Mouse (Mus musculus): ENCODE measurements around the gene Pde9a. TPM values are rescaled to one million over a fixed set of nuclear protein-coding genes. Genes with fewer than 3 reads are reported as not detected.

Gene Pde9a
- polyA plus RNA-seq, 2 experiments from 2014 or later: 1.4 TPM; not detected in 1

GRCm38 (mm10) chr17:31389432-31390050, 3.5 kb downstream of the Pde9a start:
- no peak for ATAC-seq

DNA sequence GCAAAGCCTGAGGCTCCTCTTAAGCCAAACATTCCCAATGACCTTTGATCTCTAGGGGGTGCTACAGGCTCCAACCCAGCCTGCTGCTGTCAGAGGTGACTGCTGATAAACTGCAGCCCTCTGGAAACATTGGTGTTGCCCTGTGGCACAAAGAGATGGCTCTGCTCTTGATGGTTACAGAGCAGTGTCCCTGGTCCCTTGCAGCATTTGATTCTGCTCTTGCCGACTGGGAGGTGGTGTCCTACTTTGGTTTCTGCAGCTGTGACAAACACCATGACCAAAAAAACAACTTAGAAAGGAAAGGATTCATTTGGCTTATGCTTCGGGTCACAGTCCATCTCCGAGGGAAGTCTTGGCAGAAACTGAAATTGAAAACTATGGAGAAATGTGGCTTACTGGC, 5.5 kb downstream of the Pde9a start:
- ATAC-seq: no peak

DNA sequence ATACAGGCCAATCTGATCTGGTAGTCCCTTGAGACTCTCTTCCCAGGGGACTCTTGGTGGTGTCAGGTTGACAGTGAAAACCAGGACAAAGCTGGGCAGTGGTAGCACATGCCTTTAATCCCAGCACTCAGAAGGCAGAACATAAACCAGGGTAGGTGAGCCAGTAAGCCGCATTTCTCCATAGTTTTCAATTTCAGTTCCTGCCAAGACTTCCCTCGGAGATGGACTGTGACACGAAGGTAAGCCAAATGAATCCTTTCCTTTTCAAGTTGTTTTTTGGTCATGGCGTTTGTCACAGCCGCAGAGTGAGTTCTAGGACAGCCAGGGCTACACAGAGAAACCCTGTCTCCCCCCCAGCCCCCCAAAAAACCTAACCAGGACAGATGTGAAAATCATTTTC, 6.0 kb downstream of the Pde9a start:
- no peak for ATAC-seq

DNA sequence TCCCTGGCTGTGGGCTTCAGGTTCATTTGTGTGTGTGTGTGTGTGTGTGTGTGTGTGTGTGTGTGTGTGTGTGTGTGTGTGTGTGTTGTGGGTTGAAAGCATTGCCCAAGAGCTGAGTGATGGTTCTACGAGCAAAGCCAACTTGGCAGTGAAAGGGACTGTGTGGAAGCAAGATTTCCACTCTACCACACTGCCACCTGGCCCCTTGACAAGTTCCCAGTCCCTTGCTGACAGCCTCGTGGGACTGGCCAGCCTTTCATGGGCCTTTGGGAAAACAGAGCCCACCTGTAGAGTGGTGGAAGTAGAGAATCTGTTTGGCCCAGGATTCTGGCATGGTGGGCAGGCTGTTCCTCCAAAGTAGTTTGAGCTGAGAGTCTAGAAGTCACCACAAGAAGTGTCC, 7.8 kb downstream of the Pde9a start:
- no peak for ATAC-seq

DNA sequence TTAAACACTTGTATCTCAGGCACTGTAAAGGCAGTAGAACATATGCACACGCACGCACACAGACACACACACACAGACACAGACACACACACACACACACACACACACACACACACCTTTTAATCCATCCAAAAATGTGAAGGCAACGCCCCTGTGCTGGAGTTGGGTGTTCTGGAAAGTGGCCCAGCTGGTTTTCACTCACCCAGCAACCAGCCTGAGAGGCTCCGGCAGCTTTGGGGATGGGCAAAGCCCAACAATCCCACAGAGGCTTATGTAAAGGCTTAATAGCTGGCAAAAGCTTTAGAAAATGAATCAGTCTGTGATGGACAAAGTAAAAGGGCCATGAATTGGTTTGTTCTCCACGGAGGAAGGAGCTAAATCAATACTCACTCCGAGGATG, 14.3 kb downstream of the Pde9a start:
- no peak for ATAC-seq

DNA sequence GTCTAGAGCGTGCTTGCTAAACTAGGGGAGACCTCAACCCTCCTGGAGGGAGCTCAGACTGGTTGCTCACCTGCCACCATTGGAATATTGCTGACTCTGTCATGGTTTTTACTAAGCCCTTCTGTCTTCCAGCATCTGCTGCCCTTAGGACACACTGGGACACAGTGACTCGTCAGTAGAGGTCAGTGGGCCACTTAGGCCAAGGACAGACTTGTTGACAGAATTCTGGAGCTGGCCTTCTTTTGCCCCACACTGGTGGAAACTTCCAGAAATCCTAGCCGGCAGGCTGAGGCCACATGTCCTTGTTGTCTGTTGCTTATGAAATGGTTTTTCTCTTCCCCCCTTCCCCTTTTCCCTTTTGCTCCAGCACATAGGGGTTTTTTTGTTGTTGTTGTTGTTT, 15.2 kb downstream of the Pde9a start:
- ATAC-seq: no peak

DNA sequence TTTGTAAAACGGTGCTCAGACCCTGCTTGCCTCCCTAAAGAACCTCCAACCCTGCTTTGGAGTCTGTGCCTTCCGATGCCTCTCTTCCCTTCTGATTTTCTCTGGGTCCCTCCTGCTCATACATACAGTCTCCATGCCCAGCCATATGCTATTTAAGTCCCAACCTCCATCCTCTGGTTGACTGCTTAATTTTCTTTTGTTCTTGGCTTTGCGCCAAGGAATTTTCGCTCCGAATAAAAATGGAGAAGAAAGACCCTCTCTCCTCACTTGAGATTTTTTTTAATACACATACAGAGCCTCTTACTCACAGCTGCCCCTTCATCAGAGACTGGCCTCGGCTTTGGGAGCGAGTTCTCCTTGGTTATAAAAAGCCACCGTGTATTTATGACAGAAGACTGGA, 16.7 kb downstream of the Pde9a start:
- no peak for ATAC-seq

DNA sequence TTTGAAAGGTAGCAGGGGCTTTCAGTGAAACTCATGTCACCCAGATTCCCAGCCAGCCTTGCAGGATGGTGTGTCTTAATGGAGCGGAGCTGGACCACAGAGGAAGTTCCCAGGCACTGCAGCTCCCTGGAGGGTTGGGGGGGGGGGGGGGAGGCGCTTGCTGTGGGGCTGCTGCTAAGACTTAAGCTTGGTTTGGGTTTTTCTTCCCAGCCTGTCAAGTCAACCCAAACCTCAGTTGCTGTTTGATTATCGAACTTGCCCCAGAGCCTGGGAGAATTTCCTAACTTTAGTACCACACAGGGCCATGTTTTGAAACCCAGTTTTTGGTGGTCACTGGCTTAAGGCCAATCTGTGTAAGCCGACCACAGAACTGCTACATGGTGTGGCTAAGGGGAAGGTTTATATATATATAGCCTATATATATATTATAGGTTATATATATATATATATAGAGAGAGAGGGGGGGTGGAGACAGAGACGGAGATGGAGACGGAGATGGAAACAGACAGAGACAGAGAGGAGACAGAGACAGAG, 19.8 kb downstream of the Pde9a start:
- ATAC-seq: no peak

- ATAC-seq: no peak
Observed at GRCm38 (mm10) chr17:31409741-31410350, 23.8 kb downstream of the Pde9a start.

DNA sequence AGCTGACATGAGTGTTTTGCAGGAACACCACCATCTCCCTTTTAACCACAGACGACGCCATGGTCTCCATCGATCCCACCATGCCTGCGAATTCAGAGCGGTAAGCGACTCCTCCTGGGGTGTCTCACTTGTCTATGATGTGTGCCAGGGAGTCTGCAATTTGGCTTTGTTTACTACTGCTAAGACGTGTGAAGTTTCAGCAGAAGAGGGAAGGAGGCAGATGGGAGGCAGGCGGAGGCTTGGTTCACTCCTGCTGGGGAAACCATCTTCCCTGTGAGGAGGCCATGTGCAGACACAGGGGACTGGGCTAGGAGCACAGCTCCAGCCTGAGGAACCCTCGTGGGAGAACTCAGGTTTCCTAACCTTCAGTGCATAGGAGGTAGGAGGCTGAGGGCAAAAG, 29.2 kb downstream of the Pde9a start:
- ATAC-seq: no peak

DNA sequence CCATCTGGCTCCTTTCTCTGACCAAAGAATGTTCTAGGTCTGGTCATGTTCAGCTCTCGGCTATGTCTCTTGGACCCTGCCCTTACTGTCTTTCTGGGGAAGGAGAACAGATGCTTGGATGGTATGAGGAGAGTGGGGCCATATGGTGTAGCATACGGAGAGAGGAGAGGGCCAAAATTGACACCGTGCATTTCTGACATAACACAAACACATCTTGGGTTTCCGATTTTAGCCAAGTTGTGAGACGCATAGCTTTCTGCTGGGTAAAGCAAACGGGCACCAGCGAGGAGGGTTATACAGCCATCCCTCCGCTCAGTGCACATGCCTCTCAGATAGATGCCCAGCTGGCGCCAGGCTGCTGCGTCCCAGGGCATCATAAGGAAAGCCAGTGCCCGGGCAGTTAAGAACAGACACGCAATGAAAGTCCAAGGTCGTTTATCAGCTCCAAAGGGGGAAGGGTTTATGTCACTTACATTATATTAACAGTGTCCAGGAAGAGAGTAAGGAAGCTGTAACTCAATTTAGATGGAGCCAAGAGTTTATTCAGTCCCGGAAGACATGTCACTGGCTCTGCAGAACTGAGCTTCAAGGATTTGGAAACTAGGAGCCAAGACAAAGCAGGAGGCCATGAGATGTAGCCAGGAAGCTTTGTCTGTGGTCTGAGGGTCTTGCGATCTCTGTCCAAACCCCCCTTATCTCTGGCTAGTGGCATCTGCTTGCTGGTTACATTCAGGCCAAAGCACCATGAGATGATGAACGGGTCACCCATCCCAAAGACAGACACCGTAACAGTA, 33.0 kb downstream of the Pde9a start:
- no peak for ATAC-seq

DNA sequence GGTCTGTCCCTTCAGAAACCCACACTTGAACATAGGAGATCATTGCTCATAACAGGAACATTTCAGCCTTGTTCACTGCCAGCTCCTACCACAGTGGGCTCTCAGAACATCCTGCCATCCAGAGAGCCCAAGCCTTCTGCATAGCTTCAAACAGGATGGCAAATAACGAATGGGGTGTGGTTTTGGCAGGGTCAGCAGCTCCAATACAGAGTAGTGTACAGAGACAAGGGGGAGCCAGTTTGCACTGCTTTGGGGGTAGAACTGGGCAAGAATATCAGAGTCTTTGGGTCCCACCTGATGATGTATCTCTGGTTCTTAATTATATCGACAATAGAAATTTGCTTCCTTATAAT, 33.6 kb downstream of the Pde9a start:
- no peak for ATAC-seq

DNA sequence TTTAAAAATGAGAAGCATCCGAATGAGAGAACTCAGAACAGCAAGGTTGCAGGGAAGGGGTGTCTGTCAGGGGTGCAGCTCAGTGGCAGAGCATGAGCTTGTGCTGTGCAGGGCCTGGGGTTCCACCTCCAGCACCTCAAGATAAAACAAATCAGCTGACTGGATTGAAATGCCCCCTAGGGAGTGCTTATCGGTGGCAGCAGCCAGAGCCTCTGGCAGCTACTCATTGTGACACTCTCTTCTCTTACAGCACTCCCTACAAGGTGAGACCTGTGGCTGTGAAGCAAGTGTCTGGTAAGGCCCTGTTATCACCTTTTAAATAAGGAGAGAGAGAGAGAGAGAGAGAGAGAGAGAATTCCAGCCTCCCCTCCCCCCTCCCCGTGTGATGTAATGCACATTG, 34.0 kb downstream of the Pde9a start:
- ATAC-seq: no peak

DNA sequence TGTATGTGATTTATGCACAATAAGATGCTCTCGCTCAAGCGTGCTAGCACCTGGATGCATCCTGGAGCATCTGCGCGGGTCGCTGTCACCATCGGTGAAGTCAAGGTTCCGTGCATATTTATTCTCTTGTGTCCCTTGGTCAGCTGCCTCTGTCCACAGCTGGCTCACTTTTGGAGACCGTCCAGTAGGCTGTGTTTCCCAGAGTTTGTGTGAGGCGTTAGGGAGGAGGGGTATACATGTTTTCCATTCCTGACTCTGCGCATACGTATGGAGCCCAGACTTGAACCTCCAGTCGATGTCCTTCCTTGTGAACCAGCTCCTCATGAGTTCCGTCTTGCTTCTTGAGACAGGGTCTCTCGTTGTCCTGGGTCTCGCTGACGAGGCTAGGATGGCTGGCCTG, 34.6 kb downstream of the Pde9a start:
- ATAC-seq: no peak

GRCm38 (mm10) chr17:31422381-31422780, 36.4 kb downstream of the Pde9a start:
- ATAC-seq: no peak

DNA sequence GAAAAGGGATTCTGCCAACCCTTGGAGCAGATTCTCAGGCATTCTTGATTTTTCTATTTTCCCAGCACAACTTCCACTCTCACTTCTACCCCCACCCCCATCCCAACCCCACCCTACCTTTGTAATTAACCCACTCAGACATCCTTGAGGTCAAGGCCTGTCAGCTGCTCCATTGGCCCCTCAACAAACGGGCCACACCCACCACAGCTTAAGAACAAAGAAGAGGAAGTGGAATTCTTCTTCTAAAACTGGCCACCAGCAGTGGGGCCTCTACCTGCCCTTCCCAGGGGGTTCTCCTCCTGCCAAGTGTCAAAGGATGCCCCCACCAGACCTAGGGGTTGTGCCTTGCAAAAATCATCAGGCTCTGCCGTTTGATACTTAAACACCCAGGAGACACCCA, 37.0 kb downstream of the Pde9a start:
- no peak for ATAC-seq

GRCm38 (mm10) chr17:31424358-31424757, 38.3 kb downstream of the Pde9a start:
- no peak for ATAC-seq

GRCm38 (mm10) chr17:31424798-31425197, 38.8 kb downstream of the Pde9a start:
- no peak for ATAC-seq

DNA sequence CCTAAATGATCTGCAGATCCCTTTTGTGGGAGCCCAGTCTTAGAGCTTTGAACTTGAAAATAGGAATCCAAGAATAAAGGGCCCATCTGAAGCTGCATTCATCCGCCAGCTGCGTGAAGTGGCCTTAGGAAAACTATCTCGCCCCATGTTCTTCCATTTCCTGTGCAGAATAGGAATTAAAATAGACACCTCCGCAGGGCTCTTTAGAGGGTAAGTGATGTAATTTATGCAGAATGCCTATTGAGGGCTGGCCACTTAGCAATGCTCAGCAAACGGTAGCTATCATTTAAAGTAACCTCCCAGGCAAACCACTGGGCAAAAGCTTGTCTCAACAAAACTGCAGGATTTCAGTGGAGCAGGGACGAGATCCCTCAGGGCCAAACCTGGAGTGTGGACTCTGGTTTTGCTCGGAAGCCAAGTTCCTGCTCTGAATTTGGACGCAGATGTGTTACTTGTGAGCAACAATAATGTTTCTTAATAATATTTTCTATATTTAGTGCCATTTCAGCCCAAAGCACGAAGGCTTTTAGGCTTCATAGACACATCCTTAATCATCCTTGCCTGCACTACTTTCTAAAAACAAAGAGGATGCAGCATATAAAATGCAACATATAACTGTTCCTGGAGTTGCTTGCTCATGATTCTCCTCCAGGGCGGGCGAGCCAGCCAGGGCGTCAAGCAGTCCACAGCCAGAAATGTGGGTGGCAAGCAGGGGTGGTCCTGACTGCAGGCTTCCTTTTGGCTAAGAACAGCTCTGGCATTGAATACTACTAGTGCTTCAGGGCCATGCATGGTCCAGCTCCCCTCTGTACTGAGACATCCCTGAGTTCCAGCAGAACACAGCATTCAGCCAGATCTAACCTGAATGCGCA, 40.1 kb downstream of the Pde9a start:
- no peak for ATAC-seq

DNA sequence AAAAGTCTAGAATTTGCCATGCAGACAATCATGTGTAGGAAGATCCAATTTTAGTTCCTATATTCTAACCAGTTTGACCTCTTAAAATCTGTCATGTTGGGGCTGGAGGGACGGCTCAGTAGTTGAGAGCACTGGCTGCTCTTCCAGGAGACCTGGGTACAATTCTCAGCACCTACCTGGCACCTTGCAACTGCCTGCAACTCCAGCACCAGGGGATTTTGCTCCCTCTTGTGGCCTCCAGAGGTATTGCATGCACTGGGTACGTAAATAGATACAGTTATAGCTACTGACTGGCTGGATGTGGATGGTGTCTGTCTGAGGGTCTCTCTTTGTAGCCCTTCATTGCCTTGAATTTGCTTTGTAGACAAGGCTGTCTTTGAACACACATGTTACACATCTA, 43.4 kb downstream of the Pde9a start:
- no peak for ATAC-seq

- ATAC-seq: no peak
Observed at GRCm38 (mm10) chr17:31432878-31433281, 46.9 kb downstream of the Pde9a start.

GRCm38 (mm10) chr17:31433401-31433928, 47.5 kb downstream of the Pde9a start:
- no peak for ATAC-seq
